Mouse (Mus musculus): ENCODE data around the gene Ttyh3. TPM values are rescaled to one million over a fixed set of nuclear protein-coding genes. Genes with fewer than 3 reads are reported as not detected.
"Not testable (repeated sequence)": the region's sequence is repeated elsewhere in the genome, so short reads cannot be mapped to it uniquely, and the experiment has no call there.

The Ttyh3 gene
- total RNA-seq (2021) = 100 to 1,000 TPM; 257 to 267 TPM

GRCm38 (mm10) chr5:140648519-140649100 lies at the start of gene Ttyh3:
Gene Ttyh3 (minus strand): TSS chr5:140649031.
- intact Hi-C loops (cut with DNase I) = no loop called here
- no peak for DNase-seq (ENCODE audit: low spot score in 2 of 2)

DNA sequence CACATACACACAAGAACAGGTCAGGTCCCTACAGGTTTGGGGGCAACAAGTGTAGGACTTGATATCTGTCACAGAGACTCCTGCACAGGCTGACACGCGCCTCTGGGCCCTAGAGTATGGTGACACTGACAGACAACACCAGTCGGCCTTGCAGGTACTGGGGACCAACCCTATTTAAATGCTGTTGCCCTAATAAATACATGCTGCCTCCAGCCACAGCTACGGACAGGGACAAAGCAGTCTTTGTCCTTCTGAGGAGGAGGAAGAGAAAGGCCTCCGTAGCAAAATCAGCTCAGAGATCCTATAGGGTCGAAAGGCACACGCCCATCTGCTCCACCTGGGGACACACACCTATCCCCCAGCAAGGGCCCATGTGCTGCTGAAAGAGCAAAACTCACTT lies 47.2 kb upstream of the Ttyh3 start:
- intact Hi-C loops (cut with DNase I) = no loop called here
- DNase-seq (ENCODE audit: low spot score in 2 of 2) = no peak

- intact Hi-C loops (cut with DNase I) = no loop called here
- peak in 1 of 2 experiments; percentile 48 for DNase-seq (ENCODE audit: low spot score in 2 of 2)
Observed at GRCm38 (mm10) chr5:140688434-140688833, 39.6 kb upstream of the Ttyh3 start.

- DNase-seq (ENCODE audit: low spot score in 2 of 2) = no peak
- intact Hi-C loops (cut with DNase I) = loop anchor here (5.0 kb wide), 1 partner anchor 47 kb away; no protein-coding TSS in a partner anchor
Observed at GRCm38 (mm10) chr5:140684343-140685148, 35.7 kb upstream of the Ttyh3 start.

- intact Hi-C loops (cut with DNase I) = loop anchor here (5.0 kb wide), 1 partner anchor 45 kb away; no protein-coding TSS in a partner anchor
- no peak for DNase-seq (ENCODE audit: low spot score in 2 of 2)
Observed at GRCm38 (mm10) chr5:140682113-140682512, 33.3 kb upstream of the Ttyh3 start.

DNA sequence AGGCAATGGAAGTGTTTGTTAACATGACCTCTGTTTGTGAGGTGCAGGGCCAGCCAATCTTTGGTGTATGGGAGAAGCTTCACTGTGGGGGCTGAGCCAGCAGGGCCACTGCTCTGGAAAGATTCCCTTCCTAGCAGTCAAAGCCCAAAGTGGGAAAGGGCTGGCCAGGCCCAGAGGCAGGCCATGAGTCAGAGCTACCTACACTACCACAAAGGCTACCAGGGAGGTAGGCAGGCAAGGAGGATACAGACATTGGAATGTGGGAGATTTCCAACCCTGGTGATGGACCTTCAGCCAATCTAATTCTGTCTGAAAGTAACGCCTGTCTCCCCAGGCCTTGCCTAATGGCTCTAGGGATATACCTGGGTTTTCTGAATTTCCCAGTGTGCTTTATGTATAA lies 32.1 kb upstream of the Ttyh3 start:
- no peak for DNase-seq (ENCODE audit: low spot score in 2 of 2)
- intact Hi-C loops (cut with DNase I) = loop anchor here (5.0 kb wide), 1 partner anchor 44 kb away; no protein-coding TSS in a partner anchor

DNA sequence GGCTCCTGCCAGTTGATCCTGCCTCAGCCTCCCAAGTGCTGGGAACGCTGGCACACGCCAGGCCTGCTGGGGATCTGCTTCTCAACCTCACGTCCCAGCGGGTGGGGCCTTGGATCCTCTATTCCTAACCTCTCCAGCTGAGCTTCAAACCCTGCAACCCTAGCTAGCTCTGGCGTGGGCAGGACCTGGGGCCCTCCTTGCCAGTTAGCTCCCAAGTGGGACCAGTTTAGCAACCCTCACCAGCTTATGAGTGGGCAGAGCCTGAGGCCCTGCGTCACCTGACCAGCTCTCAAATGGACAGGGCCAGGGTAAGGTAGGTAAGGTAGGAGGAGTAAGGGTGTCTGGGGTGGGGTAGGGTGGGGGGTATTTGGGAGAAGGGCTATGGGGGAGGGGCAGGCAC lies 31.2 kb upstream of the Ttyh3 start:
- no peak for DNase-seq (ENCODE audit: low spot score in 2 of 2)
- intact Hi-C loops (cut with DNase I) = loop anchor here (5.0 kb wide), 1 partner anchor 43 kb away; no protein-coding TSS in a partner anchor

- DNase-seq (ENCODE audit: low spot score in 2 of 2) = no peak
- intact Hi-C loops (cut with DNase I) = no loop called here
Observed at GRCm38 (mm10) chr5:140677137-140677536, 28.3 kb upstream of the Ttyh3 start.

DNA sequence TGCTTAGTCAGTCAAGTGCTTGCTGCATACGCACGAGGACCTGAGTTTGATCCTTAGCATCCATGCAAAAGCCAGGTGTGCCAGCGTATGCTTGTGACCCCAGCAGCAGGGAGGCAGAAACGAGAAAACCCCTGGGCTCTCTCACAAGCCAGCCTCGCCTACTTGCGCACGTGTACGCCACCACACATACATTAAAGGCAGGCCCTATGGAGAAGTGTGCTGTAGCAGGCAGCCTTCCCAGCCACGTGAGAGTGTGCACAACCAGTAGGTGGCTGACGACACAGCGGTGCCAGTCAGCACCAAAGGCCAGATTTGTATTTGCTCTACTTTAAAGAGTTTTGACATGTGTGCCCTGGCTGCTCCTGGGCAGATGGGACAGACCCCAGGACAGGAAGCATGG lies 26.8 kb upstream of the Ttyh3 start:
- peak; percentile 52 to 59 for DNase-seq (ENCODE audit: low spot score in 2 of 2)
- intact Hi-C loops (cut with DNase I) = no loop called here

- DNase-seq (ENCODE audit: low spot score in 2 of 2) = no peak
- intact Hi-C loops (cut with DNase I) = no loop called here
Observed at GRCm38 (mm10) chr5:140675079-140675478, 26.2 kb upstream of the Ttyh3 start.

GRCm38 (mm10) chr5:140674036-140674435 lies 25.2 kb upstream of the Ttyh3 start:
- intact Hi-C loops (cut with DNase I) = no loop called here
- no peak for DNase-seq (ENCODE audit: low spot score in 2 of 2)

DNA sequence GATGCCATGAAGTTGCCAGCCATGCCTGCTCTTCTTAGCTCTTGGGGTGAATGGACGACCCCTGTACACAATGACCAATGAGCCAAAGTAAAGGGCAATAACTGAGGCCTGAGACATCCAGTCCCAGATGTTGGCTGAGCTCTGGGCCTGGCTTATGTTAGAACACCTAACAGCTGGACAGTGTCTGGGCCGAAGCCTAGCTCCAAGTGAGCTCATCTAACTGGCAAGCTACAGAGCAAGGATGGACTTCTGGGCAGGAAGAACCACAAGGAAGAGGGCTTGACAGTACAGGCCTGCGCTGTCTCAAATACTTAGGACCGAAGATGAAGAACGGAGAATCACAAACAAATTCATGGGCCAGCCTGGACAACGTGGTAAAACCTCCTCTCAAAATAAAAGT lies 23.8 kb upstream of the Ttyh3 start:
- DNase-seq (ENCODE audit: low spot score in 2 of 2); intact Hi-C loops (cut with DNase I): not testable (repeated sequence)

GRCm38 (mm10) chr5:140672115-140672514 lies 23.3 kb upstream of the Ttyh3 start:
- DNase-seq (ENCODE audit: low spot score in 2 of 2) = no peak
- intact Hi-C loops (cut with DNase I) = no loop called here

DNA sequence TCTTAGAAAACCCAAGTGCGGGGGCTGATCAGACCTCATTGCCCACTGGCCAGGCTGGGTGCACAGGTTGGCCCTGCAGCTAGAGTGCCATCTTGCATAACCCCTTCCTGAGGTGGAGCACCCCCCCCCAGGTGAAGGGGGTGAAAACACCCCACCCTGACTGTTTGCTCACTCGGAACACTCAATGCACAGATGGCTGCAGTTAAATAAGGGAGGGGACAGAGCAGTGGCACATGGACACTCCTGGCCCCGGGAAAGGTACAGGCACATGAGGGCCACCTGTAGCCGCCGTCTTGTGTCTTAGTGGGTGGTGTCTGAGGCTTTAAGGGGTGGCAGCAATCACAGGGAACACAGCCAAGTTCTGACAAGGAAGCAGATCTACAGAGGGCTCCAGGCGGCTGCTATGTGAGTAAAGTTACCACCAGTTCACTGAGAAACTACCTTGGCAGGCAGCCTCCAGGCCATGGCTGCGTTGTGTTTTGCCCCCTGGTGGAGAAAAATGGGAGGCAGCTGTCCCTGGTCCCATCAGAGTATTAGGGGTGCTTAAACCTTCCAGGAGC lies 14.9 kb upstream of the Ttyh3 start:
- no peak for DNase-seq (ENCODE audit: low spot score in 2 of 2)
- intact Hi-C loops (cut with DNase I) = no loop called here

- intact Hi-C loops (cut with DNase I) = no loop called here
- peak in 1 of 2 experiments; percentile 52 for DNase-seq (ENCODE audit: low spot score in 2 of 2)
Observed at GRCm38 (mm10) chr5:140662741-140663592, 14.1 kb upstream of the Ttyh3 start.

DNA sequence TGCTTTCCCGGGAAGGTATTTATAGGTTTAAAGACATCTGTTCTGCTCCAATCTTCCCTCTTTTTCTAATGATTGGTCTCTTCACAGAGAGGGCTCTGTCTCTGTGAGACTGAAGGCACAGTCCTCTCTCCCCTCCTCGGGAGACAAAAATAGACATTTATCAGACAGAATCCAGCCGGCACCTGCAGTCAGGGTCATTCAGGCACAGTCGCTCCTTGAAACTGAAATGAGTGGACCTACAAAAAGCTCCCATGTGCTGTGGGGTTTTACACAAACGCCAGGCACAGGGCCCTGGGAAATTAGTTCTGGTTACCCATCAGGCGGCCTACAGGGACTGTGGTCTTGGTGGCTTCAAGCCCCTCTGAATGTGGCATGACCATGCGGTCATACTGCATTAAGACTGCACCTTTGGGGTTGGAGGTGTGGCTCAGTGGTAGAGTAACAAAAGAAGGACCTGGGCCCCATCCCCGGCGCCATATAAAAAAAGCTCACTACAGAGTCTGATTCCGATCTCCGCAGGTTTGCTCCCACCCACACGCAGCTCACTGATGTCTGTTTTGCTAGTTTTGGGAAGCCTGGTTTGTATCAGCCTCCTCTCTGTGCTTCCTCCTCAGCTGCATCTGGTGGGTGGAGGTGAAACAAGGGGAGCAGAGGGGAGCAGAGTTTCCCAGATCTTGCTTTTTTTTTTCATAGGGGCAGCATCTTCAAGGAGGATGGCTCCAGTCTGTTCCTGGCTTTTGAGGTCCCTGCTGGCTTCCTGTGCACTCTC lies 13.2 kb upstream of the Ttyh3 start:
- intact Hi-C loops (cut with DNase I) = loop anchor here (2.0 kb wide), 1 partner anchor 15 kb away; no protein-coding TSS in a partner anchor
- peak in 1 of 2 experiments; percentile 66 for DNase-seq (ENCODE audit: low spot score in 2 of 2)

DNA sequence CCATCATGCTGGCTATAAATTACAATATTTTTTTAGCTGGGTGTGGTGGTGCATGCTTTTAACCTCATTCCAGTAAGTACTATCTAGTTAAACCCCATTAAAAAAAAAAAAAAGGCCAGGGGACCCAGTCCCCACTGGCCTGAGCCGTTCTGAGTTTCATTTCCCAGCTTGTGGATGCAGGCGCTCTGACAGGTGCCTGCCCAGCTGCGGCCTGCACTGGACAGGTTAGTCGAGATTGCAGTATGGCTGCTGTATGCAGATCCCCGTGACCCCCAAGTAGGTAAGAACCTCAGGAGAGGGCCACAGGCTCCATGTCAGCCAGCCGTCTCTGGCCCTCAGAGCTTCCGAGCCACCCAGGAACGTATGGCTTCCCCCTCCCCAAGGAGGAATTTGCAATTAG lies 12.6 kb upstream of the Ttyh3 start:
- intact Hi-C loops (cut with DNase I) = loop anchor here (2.0 kb wide), 1 partner anchor 15 kb away; no protein-coding TSS in a partner anchor
- no peak for DNase-seq (ENCODE audit: low spot score in 2 of 2)

DNA sequence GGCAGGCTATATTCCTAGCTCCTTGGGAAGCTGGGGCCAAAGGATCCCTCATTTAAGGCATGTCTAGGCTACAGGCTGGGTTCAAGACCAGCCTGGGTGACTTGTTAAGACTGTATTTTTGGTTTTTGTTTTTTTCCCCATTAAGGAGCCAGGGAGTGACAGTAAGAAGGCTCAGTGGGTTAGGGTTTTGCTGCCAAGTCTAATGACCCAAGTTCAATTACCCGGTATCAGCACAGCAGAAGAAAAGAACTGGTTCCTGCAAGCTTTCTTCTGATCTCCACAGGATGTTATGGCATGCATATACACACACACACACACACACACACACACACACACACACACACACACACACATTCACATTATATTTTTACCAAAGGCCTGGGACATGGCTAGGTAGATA lies 11.6 kb upstream of the Ttyh3 start:
- intact Hi-C loops (cut with DNase I) = loop anchor here (2.0 kb wide), 1 partner anchor 14 kb away; no protein-coding TSS in a partner anchor
- DNase-seq (ENCODE audit: low spot score in 2 of 2) = no peak

Measured in left cerebral cortex, postnatal 36 days (tissue).